Mouse (Mus musculus) ovary, adult 18-20 months (tissue): ENCODE results near the gene Banf2.

Experiments used
- DNase-seq: peaks from one replicate; pipeline ENCODE4 v3.0.0; 2022; ENCODE audit warnings: low spot score, mixed read lengths

Banf2 gene

DNA sequence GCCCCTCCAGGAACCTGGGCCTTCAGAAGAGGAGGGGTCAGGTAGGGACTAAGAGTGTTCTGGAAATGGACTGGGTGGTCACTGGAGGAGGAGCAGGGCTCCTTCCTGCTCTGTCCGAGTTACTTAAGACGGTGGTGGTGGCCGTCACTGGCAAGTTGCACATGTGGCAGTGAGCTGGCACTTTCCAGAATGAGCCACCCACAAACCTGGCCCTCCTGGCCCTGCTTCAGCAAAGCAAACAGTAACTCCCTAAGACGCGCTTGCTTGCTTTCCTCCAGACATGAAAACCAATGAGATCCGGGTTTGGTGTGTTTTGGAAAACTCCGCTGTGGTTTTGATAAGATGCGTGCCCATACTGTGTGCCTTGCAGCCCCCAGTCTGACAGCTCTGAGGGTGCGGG lies 7.5 kb upstream of the Banf2 start:
- DNase-seq = no peak

GRCm38 (mm10) chr2:144026456-144026855 lies 6.4 kb upstream of the Banf2 start:
- no peak for DNase-seq

DNA sequence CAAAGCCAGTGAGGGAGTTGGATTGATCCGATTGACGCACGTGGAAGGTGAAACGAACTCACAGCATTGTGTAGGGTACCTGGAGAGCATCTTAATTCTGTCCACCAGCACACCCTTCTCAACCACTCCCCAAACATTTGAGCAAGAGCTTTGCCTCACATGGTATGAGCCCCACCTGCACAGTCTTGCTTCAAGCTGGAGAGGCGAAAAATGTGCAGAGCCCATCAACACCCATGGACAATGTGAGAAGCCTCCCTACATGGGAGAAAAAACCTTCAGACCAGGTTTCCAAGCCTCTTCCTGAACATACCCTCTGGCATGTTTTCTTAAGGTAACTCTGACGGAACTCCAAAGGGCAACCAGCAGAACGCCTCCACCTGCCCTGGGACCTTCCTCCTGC lies 2.1 kb upstream of the Banf2 start:
- no peak for DNase-seq

DNA sequence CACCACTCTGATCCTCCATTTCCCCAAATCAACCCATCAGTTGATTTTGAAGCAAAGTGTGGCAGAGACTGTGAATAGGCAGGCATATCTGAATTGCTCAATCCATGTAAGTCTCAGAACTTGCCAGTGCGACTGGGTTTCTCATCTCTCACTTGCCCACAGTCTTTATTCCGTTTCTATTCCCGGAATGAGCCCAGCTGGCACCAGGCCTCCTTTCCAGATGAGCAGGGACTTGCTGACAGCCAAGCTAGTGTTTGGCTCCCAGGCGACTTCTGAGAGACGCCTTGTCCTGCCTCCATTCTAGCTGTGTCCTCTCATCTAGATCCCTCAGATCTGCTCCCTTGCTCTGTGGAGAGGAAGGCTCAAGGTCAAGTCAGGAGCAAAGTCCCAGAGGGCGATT lies 11.9 kb downstream of the Banf2 start:
- no peak for DNase-seq

GRCm38 (mm10) chr2:144045756-144046560 lies 13.1 kb downstream of the Banf2 start:
- no peak for DNase-seq

GRCm38 (mm10) chr2:144046916-144047315 lies 14.1 kb downstream of the Banf2 start:
- no peak for DNase-seq

GRCm38 (mm10) chr2:144050146-144050680 lies 17.4 kb downstream of the Banf2 start:
- DNase-seq = no peak

DNA sequence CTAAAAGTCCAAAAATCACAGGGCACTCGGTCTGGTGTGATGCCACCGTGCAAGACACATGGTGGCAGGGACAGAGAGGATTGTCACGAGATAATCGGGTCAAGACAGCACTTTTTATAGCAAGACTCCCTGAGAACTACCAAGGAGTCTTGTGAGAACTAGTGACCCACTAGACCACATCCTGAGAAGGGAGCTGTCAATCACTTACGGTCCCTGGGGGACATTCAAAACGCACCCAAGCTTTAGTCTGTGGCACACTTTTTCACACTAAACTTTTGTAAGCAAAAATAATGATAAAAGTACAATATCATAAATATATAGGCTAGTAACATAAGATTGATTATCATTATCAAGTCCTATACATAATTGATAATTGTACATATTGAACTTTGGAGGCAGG lies 18.0 kb downstream of the Banf2 start:
- DNase-seq = no peak

GRCm38 (mm10) chr2:144052410-144053065 lies 19.7 kb downstream of the Banf2 start:
- peak; percentile 7 for DNase-seq

GRCm38 (mm10) chr2:144057735-144058134 lies 24.9 kb downstream of the Banf2 start:
- DNase-seq = no peak

DNA sequence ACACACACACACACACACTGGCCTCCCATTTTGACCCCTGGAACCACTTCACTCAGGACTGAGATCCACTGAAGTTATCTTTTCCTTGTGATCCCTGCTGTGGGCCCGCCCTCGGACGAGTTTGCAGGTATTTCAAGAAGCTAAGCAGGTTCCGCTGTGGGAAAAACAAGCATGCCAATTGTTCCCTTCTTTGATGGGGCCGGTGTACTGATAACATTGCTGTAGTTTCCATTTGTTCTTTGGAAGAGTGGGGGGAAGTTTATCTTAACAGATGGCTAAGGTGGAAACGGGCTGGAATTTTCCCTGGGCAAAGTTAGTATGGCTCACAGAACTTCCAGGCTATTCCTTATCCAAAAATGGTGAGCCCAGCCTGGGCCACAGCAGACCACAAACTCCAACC lies 28.8 kb downstream of the Banf2 start:
- DNase-seq = no peak

DNA sequence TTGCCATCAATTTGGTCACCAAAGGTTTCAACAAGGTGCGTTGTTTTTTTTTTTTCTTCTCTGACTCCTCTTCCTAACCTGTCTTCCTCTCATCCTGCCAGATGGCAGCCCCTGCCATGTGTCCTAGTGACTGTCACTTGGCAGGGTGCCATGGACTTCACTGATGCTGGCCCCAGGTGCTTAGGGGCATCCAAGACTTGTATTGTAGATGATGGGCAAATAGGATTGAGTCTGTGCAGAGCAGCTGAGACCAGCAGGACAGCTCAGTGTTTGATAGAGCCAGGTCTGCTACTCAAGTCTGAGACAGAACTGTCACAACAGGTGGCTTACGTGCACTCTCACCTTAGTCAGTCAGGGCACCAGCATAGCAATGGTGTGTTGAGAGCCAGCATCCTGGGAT lies 32.6 kb downstream of the Banf2 start:
- no peak for DNase-seq

DNA sequence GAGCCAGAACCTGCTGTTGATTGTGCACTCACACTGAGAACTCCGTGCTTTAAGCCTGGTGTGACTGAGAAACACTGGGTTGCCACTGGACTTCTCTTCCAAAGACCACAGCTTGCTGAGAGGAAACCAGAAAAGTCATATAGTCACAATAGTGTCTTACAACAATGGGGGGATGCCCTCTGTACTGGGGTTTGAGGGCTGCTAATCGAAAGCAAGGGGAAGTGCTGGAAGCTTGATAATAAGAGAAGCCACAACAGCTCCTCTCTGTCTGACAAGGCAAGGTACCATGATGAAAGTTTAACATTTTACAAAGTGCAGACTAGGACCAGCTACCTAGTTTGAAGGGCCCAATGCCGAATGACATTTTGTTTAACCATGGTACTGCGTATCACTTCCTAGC lies 36.8 kb downstream of the Banf2 start:
- no peak for DNase-seq

- no peak for DNase-seq
Measured at GRCm38 (mm10) chr2:144070479-144070878, 37.6 kb downstream of the Banf2 start.

DNA sequence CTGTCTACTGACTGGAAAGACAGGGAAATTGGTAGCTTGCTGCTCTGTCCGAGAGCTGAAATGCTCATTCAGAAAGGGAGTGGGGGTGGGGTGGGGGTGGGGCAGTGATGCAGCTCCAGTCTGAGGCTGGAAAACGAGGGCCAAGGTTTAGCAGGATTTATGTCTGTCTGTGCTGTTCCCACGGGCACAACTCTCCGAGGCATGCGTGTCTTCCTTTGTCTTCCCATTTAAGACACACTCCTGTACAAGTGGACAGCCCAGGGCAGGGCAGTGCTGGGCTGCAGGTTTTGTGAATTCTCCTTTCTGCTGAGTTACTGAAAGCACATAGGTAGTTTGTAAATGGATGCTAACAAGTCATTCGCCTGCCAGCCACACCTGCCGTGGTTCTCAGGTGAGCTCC lies 39.8 kb downstream of the Banf2 start:
- no peak for DNase-seq

DNA sequence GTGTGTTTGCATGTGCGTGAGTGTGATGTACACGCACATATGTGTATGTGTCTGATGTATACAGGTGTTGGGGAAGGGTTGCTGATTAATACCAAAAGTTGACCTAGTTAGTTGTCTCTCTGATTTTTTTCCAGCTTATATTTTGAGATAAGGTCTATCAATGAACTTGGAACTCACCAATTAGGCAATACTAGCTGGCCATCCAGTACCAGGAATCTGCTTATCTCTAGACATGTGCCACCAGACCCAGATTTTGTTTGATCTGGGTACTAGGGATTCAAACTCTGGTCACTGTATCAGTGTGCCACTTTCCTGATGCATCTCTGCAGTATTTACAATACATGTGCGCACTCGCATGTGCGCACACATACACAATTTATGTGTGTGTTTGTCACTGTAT lies 41.2 kb downstream of the Banf2 start:
- no peak for DNase-seq

- no peak for DNase-seq
Measured at GRCm38 (mm10) chr2:144076625-144077024, 43.8 kb downstream of the Banf2 start.

DNA sequence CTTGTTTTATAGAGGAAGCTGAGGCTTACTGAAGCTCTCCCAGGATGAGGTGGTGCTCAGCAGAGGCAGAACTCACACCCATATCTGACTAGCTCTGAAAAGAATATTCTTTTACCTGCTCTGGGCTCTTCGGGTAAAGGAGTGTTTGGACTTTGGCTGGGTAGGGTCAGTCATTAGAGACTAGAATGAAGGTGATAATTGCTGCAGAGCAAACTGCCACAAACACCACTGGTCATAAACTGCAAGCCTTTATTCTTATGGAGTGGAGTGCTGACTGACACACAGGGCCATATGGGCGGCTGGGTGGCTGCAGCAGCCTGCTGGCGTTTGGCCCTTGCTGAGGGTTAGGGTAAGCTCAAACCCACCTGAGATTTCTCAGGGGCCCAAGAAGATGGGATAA lies 46.0 kb downstream of the Banf2 start:
- DNase-seq = no peak

DNA sequence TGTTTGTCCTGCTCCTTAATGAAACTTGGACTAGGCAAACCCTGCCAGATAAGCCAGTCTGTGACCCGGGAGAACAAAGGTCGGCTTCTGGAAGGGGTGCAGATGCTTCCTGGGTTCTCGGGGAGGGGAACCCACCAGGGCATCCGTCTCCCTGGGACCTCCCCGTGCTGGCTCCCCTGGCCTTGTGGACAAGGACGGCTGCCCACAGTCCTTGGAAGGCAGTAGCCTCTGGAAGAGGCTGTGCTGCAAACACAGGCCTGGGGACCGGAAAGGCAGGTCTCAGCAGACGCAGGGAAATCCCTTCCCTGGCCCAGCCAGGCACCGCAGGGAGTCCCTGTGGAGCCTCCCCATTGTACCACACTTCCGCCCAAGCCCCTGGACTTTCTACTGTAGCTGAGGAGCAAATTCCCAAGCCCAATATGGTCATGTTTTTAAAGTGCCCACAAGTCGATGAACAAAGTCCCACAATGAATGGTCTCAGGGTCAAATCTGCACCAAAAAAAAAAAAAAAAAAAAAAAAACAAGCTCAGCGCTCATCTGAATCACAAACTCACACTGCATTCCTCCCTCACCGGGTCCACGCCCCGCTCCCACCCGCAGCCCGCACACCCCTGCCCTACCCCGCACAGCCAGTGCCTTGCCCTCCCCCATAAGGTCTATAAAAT lies 53.5 kb downstream of the Banf2 start:
- DNase-seq = peak; percentile 78

DNA sequence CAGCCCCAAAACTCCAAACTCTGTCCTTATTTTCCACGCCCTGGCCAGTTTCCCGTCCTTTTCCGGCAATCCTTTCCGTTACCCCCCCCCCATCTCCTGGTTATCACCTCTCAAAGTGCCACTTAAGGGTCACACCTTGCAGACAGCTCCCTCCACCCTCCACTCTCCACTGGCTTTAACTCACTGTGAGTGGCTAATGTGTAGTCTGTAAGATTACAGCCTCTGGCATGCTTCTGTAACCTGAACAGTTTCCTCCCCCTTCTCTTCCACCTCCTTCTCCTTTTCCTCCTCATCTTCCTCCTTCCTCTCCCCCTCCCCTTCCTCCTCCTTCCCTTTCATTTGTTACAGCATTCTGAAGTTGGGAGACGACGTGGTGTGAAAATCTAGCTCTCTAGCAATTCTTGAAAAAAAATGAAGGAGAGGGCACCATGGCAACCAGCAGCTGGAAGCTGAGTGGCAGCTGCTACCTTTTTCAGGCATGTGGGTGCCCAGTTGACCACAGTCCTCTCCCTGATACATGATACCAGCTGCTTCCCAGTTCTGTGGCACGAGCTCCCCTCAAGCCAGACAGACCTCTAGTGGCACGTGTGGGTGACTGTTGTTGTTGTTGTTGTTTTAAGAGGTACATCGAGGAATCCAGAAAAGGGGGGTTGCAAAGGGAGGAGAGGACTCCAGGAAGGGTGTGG lies 55.2 kb downstream of the Banf2 start:
- DNase-seq = no peak

- no peak for DNase-seq
Measured at GRCm38 (mm10) chr2:144092767-144093166, 59.9 kb downstream of the Banf2 start.

DNA sequence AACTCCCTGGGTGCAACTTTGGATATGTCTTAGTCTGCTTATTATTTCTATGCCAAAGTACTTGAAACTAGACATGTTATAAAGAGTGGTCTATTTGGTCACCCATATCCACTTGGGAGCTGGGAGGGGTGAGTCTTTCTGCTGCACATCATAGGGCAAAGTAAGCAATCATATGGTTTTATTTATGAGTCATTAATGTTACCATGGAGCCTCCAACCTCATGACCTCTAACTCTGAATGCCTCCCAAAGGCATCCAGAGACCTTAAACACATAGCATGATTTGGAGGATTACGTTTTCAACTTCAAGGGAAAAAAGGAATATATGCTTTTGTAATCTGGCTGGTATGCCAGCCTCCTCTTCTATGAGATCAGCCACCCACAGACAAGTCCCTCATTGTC lies 61.9 kb downstream of the Banf2 start:
- DNase-seq = no peak
